Mouse (Mus musculus) left cerebral cortex, adult 11 months (tissue): ENCODE measurements around the gene Usp34.
"Not testable (repeated sequence)": the region's sequence is repeated elsewhere in the genome, so short reads cannot be mapped to it uniquely, and the experiment has no call there.

ENCODE experiments used
- DNase-seq: peaks from one replicate; pipeline ENCODE4 v3.0.0; 2022; ENCODE audit warnings: low spot score

The Usp34 gene

GRCm38 (mm10) chr11:23504801-23505200 is 198.1 kb downstream of the Usp34 start:
- DNase-seq = not testable (repeated sequence)

- not testable (repeated sequence) for DNase-seq
Measured at GRCm38 (mm10) chr11:23514785-23515184, 208.1 kb downstream of the Usp34 start.

GRCm38 (mm10) chr11:23515315-23515714 is 208.6 kb downstream of the Usp34 start:
- DNase-seq = no peak

GRCm38 (mm10) chr11:23518981-23519380 is 212.3 kb downstream of the Usp34 start:
- DNase-seq = no peak

- no peak for DNase-seq
Measured at GRCm38 (mm10) chr11:23520473-23521205, 213.9 kb downstream of the Usp34 start, which contains the start of gene 1700093K21Rik. 1700093K21Rik (minus strand) TSS chr11:23521155.

GRCm38 (mm10) chr11:23537446-23537845 is 230.8 kb downstream of the Usp34 start:
- no peak for DNase-seq
